Mouse (Mus musculus) retina, postnatal 7 days (tissue): ENCODE measurements around the gene Rcan1.

Source experiments
- DNase-seq: peaks from one replicate; pipeline ENCODE4 v3.0.0-alpha.2; 2012; ENCODE audit warnings: low read depth, low spot score

Gene Rcan1

DNA sequence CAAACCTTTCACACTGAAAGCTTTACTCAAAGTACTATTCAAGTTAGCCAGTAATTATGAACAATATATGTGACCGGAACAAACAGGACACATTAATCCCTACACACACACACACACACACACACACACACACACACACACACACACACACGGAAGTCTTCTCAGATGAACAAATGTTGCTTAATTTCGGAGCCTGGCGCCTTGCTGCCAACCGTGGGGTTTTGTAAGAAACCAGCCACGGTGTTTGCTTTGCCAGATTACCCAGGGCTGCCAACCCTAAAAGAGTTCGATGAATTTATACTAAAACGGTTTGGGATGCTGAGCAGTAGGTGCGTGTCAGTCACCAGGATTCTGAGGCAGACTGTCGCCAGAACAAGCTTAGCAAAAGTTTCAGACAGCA lies 69.5 kb downstream of the Rcan1 start:
- DNase-seq, result no peak

DNA sequence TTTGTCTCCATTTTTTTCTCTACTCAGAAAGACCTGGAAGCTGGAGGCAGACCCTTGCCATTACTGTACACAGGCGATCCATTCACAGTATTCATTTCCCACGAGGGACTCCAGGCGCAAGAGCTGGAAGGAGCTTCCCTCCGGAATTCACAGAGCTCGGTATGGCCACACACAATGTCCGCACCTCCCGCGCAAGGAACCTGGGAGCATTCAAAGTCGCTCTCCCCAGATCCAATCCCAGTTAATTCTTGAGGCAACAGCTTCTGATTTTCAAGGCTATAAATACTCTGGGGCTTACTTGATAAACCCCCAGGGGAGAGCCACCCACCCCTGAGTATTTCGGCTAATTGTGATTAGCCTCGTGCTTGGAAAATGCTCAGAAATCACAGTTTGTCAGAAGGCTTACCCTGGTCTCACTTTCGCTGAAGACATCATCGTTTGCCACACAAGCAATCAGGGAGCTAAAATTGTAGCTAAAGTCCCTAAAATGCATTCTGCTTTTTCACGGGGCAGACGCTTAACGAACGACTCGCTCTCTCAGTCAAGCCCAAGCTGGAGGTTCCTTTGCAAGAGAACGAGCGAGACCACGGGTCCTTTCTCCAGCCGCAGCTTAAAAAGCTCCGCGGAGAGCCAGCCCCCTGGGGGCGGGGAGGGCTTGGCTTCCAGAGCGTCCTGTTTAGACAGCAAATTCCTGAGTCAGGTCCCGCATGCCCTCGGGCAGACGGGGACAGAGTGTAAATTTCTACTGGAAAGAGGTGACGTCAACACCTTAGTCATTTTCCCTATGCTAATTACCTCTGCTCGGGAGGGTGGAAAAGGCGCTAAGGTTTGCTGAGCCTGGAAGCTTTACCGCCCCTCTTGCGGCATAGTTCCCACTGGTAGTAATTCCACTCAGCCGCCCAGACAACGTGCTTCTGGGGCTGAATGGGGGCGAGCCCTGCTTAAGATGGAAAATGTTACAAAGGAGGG lies 70.9 kb downstream of the Rcan1 start:
- peak; percentile 48 for DNase-seq

DNA sequence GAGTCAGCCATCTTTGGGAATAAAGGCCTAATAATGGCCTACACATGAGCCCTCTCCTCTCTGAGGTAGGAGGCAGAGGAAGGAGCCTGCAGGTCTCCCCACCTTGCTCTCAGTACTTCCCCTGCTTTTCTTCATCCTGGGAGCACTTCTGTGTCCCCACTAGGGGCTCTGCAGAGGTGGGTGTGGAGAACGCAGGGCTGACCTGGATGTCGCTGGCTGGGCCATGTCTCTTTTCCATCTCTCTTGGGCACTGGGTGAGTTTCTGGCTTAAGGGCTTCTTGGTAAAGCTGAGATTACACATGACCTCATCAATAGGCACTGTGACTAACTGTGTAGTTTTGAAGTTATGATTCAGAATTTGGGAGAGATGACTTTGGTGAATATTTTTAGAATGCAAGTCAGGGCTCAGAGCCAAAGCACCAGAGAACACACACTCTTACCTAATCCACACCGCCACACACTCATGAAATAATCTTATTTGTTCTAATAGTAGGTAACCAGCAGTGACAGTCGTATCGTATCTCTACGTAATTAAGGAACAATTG lies 72.0 kb downstream of the Rcan1 start:
- no peak for DNase-seq

DNA sequence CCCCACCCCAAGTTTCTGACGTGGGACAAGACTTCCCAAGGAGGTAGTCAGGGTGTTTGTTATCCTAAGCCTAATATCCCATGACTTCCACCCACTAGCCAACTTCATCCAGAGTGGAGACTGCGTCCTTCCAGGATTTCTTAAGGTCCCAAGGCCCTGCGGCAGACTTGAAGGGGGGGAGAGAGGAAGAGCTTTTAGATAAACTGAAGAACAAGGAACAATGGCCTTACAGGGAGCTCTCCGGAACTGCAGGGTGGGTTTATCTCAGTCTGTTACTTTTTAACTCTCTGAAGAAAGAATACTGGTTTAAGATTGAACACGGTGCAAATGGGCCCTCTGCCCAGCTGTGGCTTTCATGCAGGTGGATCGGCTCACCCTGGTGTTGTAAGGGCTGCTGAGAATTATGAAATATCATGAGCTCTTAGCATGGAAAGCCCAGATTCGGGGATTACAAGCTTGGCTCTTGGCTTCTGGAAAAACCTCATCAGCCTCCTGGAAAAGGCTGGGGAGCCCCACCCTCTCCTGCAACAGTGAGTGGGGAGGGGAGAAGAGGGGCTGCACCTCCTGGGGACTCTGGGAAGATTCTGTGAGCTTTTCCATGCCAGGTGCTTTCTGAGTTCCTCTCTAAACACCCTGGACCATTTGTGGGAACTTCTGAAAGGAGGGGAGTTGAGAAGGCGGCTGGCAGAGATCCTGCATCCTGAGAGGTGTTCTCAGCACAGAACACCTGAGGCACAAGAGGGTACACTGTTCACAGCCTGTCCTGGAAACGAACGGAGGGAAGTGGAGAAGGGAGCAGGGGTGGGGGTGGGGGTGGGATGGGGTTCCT lies 72.7 kb downstream of the Rcan1 start:
- no peak for DNase-seq

DNA sequence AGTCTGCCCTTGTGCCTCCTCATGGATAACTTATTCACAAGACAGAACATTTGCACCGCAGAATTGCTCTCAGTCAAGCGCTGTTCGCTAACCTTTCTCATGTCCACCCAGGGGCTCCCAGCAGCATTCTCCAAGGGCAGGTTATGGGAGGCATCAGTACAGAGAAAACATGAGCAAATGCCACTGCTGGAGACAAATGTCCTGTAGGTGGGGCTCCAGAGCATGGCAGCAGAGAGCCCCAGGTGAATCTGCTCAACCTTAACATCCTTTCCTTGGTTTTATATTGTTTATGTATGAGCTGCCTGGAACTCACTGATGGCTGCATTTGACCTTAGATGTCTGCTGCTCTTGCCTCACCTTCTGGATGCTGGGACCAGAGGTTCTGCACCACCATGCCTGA lies 76.9 kb downstream of the Rcan1 start:
- no peak for DNase-seq

DNA sequence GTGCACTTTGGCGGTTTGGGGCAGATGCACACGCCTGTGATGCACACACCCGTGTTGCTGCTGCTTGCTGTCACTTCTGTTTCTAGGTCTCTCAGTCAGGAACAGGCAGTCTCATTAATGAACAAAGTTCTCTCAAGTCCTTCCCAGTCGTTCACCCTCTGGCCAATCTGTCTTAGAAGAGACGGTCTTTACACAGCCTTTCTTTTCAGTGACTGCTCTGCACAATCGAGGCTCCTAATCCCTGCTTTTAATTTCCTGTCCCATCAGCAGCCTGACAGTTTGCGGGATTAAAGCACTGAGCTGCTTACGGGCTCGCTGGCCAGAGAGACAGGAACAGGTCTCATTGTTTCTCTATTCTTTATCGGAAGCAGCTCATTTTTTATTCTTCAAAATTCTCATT lies 83.0 kb downstream of the Rcan1 start:
- DNase-seq, result peak; percentile 28

DNA sequence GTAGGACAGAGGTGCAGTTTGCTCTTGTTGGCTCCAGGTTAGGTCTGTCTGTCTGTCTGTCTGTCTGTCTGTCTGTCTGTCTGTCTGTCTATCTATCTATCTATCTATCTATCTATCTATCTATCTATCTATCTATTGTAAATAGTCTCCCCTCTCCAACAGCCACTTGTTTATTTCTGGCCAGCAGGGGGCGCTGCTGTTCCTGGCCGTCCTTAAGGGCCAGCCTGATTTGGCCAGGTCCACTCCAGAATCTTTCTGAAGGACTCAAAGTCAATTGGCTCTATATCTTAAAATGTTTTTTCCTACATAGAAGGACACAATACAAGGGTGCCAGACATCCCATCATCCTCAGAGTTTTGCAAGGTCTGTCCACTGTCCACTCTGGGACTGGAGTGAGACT lies 85.6 kb downstream of the Rcan1 start:
- DNase-seq, result peak; percentile 57

DNA sequence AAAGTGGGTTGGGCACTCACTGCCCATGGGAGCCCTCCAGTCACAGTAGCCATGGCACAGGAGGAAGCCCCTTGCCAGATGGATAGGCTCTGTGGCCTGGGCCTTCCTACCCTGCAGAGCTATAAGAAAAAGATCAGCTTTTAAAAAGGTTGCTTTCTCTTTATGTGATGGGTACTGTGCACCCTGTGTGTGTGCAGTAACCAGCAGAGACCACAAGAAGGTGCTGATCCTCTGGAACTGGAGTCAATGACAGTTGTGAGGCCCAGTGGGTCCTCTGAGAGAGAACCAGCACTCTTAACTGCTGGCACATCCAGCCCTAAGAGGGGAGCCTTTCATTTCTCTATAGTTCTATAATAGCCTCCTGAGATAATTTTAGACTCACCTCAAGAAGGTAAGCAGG lies 87.3 kb downstream of the Rcan1 start:
- DNase-seq, result no peak

DNA sequence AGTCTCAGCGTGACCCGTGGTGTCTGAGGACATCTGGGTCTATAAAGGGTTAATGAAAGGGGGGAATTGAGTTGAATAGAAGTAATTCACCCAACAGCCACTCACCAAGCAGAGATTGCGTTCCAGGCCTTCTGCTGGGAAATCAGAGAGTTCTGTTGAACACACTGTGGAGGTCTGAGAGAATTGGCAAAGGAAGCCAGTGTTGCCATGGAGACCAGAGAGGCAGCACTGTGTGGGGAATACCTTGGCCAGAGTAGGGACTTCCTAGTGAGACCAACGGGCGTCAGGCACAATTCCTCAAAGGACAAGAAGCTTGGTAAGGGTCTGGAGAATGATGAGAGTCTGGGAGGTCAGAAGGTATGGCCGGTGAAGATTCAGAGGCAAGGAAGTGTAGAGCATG lies 88.2 kb downstream of the Rcan1 start:
- DNase-seq, result no peak

DNA sequence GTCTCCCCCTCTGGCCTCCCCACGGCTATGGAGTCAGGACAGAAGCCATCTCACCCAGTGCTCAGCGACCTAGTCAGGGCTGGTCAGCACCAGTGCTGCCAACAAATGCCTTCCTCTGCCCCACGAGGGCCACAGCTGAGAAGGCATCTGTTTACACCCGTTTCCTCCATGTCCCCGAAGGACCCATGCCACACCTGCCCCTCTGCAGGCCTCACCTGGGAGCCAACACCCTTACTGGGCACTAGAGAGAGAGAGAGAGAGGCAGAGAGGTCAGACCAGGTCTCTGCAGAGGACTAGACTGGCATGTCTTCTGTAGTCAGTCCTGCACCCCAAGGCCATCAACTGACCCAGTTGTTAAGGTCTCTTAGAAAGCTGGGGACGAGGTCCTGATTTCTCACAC lies 89.6 kb downstream of the Rcan1 start:
- DNase-seq, result no peak

DNA sequence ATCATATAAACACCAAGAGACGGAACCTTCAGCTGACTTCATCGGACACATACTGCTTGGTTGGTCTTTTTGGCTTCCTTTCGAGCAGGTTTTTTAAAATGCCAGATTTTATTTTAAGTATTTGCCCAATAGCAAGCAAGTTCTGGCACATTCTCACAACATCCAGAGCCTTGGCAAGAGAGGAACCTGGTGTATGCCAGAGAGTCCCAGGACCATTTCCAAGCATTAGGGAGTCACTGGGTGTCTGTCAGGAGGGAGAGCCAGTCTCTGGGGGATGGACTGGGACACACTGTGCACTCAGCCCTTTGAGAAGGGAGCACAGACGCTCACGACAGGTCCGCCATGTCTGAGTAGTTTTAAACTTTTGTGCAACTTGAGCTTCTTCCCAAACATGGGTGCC lies 93.7 kb downstream of the Rcan1 start:
- DNase-seq, result no peak

DNA sequence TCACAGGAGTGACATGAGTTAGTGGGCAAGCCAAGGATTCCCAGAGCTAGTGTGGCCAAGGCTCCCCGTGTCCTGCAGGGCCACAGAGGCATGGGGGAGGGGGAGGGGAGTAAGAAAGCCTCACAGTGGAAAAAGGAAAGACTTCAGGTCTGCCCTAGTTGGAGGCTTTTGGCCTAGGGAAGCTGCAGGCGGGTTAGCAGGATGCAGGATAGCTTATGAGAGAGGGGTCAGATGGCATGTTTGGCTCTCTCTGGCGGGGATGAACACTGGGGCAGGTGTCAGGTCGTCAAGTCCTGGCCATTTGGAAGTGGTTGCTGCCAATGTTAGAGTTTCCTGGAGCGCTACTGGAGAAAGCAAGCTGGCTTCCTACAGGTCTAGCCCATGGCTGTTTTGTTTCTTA lies 99.0 kb downstream of the Rcan1 start:
- no peak for DNase-seq

DNA sequence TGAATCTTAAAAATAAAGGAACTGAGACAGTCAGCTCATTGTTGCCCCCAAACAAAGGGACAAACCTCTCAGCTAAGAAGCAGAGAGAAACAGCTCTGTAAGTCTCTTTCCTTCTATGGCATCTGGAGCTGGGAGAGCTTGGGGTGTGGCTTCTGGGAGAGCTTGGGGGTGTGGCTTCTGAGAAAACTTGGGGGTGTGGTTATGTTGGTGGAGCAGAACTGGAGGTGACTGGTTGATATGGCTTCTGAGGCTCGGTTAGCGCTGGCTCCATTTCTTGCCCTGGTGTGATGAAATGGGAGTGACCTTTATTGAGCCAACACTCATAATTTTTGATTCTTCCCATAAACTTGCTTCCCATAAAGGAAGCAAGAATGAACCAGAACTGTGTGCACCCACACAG lies 101.4 kb downstream of the Rcan1 start:
- no peak for DNase-seq

DNA sequence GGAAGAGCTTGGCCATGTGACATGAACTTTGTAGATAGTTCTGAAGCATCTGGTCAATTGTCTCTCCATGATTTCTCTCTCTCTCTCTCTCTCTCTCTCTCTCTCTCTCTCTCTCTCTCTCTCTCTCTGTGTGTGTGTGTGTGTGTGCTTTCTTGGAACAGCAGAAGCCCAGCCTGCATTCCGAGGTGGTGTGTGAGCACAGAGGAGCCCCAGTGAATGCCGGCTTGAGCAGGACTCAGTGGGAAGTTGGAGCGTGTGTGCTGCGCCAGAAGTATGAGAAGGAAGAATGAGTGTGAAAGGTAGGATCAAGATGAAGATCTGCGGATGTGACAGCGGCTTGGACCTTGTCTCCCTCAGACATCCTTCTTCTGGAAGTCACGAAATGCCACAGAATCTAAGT lies 105.2 kb downstream of the Rcan1 start:
- DNase-seq, result no peak

DNA sequence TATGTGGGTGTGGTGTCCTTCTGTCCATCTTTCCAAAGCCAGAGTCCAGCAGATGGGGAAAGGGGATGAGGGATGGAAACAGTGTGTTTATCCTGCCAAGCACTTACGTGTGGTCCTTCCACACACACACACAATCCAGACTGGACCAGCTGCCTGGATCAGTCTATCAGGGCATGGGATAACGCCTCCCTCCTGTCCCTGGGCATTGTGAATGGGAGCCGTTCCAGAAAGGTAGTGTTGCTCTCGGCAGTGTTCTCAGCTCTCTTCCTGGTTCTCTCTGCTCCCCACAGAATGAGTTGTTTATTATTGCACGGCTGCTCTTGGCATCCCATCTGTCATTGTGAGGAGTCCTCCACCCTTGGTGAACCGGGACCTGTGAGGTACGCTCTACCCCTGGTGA lies 110.0 kb downstream of the Rcan1 start:
- no peak for DNase-seq

DNA sequence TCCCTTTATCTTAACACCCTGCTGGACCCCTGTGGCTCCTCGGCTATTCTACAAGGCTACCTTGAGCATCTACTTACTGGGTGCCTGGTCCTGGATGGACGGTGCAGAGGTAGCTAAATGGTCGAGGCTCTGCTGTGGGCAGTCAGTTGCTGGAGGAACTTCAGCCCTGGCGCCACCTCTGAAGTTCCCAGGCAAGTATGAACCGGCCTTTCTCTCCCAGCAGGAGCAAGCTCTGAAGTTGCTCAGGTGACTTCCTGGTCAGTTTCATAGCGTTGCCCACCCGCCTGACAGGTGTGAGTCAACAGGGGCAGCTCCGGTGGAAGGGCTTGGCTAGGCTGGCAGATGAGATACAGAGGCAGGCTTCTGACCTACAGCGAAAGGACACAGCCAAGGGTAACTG lies 111.4 kb downstream of the Rcan1 start, which contains the start of gene Kcne1:
Gene Kcne1, minus strand, starts transcription at position 240 of the 400 bp plus-strand sequence.
- DNase-seq, result no peak

DNA sequence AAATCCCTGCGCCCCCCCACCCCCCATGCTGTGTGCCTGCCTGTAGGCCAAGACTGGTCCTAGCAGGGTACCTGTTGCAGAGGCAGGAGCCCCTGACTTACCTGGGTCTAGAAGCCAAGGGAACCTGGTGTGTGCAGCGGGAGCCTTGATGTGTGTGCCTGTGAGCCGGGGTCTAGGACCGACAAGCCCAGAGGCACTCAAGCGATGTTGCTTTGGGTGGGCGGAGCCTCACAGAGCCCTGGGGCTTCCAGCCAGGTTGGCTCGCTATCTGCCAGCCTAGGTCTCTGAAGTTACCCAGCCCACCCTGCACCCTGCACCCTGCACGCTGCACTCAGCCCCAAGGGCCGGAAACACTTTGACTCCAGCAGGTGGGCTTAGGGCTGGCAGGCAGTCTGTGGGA lies 111.9 kb downstream of the Rcan1 start:
- no peak for DNase-seq

DNA sequence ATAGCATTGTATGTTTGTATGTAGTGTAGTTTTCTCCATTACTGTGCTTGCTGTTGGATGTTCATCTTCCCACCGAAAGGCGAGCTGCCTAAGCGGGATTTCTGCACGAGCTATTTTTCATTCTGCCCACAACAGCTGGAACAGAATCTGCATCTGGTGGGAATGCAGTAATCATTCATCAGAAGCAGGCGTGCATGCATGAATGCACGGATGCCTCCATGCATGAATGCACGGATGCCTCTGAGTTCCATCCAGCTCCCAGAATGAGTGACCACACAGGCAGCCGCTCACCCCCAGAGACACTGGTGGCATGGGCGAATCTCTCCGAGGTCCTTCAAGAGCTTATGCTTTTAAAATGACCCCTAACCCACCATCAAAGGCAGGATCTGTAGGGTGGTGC lies 113.1 kb downstream of the Rcan1 start:
- DNase-seq, result no peak

DNA sequence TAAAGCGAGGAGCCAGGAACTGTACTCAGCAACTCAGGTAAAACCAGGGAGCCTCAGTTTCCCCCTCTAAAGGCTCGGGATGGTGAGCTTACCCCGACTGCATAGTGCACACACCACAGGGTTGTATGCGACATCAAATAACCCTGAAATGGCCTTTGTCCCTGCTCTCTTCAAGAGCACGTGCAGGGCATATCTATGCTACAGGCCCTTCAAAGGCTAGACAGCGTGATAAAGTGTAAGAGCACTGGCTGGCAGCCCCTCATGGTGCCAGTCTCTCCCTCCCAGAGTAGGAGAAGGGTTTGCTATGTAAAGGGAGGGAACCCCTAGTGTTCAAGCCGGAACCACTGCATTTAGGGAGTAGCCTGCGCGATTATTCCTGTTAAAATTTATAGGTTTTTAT lies 113.6 kb downstream of the Rcan1 start:
- no peak for DNase-seq

DNA sequence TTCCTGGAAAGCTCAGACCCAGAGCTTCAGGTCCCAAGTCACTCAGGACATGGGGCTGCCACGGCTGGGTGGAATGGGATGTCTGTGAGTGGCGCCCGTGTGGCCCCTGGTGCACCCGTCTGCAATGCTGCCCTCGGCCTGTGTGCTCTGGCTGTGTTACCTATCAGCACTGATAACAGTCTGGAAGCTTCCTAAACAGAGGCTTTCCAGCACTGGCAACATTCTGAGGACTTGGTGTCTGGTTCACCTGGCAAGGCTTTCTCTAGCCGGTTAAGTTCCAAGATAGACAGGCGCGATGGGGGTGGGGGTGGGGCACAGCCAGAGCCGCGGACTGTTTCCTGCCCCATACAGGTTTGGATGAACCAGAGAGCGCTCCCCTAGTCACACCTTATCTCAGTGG lies 114.7 kb downstream of the Rcan1 start:
- no peak for DNase-seq

DNA sequence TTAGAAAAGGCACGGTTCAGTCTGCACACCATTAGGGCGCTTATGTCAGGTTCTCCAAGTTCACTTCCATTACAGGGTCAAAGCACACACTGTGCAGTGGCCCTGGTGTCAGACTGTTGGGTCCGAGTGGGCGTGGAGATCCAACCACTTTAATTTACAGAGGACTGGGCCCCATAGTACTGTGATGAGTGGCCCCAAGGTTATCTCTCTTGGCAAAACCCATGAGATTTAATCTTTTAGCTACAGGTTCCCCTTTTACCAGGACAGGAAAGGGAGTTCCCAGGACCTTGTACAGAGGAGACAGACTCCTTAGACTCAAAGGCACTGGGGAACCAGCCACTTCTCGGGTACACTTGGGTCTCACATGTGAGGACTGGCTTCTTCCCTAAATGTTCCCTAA lies 115.3 kb downstream of the Rcan1 start:
- no peak for DNase-seq

DNA sequence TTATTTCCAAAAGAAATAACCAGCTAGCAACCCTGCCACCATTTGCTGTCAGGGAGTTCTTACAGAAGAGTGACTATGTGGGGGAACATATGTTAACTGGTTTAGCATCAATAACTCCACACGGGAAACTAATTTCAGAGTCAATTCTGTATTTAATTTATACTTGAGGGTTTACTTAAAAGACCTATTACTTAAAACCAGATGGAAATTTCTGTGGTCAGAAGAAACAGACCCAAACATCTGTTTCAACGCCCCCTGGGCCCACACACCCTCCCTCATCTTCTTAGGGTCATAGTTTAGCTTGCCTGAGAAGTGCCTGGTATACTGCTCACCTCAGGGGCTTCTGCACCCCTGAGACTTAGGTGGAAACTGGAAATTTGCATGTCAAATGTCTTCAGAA lies 116.8 kb downstream of the Rcan1 start:
- DNase-seq, result no peak
